Mouse (Mus musculus) frontal cortex, postnatal 25 days (tissue): Measurements from ENCODE around the gene Hand1.
"Not testable (repeated sequence)": the region's sequence is repeated elsewhere in the genome, so short reads cannot be mapped to it uniquely, and the experiment has no call there.

Source experiments
- DNase-seq, 2 experiments: peaks; one replicate each; pipeline ENCODE4 v3.0.0; 2022; ENCODE audit warnings: low spot score in 2 of 2

The Hand1 gene

DNA sequence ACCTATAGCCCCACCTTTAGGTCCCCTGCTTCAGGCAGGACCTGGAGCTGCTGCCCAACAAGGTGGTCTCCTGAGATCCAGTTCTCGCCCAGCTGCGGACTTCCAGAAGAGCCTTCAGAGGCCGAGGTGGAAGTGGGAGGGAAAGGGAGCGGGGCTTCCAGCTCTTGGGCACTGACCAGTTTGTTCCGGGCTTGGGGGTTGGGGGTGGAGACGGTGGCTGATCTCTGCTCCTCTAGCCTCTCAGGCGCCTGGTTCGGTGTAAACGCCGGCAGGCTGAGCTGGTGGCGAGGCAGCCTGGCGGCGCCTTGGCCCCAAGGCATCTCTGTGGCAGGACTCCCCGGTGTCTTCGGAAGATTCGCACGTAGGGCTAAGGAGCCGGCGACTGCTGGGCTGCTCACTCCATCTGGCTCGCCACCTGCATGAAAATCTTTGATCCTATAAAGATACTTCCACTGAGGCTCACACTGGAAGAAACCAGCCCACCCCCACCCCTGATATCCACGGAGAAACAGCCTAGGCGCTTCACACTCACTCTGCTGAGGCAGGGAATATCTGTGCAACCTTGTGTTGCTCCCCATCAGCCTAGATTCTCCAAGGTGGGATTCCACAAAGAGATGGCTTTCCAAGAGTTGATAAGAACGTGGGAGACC is at the start of gene Hand1:
Gene Hand1, minus strand, starts transcription at position 267 of the 650 bp plus-strand sequence.
- DNase-seq: no peak

DNA sequence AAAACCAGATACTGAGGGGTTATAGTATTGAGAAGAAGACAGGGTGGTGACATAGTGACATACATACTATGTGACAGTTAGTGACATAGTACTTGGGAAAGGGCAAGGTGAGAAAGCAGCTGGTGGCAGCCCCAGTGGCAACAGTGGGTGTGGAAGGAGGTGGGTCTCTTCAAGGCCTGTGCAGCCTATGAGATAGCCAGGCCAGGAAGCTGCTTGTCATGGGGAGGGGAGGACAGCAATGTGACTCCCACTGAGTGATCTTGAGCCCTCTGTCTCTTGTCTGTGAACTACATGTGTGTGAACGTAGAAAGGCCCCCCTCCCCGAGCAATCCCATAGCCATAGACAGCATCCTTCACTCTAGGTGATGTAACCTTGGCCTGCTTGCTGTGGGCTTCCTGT is 43.5 kb upstream of the Hand1 start:
- no peak for DNase-seq

DNA sequence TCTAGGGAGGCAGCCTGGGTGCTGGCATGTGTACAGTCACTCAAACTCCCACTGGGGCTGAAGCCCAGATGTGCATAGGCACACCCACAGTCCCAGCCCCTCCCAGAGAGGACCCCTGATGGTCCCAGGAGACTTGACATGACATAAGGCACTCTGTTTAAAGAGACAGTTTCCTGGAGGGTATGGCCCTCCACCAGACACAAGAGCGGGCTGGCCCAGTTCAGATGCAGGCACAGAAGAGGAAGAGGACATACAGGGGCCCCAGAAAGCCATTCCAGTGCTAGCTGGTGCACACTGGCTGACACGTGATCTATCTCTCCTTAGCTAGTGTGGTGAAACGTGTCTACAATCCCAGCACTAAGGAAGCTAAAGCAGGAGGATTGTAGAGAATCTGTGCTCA is 40.4 kb upstream of the Hand1 start:
- DNase-seq: no peak

DNA sequence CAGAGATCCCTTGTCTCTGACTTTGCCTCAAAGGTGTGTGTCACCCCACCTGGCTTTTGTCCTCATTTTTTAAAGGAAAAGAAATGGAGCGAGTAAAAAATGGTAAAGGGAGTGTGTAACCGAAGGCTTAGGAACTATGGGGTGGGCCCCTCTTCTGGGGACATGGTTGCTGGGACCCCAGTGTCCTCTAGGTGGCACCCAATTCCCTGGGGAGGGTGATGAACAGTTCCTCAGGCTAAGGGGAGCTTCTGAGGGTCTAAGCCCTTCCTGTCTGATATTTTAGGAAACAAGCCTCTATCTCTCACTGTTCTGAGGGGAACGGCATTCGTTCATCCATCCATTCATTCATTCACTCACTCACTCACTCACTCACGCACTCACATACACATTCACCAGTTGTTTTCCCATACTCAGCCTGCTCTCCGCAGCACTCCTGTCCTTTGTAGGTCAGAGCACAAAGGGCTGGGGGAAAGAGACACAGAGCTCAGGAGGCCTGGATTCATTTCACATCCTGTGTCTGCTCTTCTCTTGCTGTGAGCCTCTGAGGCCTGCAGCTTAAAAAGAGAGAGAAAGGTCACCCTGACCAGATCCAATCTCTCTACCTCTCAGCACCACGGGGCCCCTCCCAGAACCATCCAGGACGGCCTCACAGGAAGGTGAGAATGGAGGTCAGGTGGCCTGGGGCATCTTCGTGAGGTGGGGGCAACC is 36.3 kb upstream of the Hand1 start:
- DNase-seq: no peak

- DNase-seq: no peak
Measured at GRCm38 (mm10) chr11:57866466-57866865, 33.8 kb upstream of the Hand1 start.

- no peak for DNase-seq
Measured at GRCm38 (mm10) chr11:57864577-57864976, 32.0 kb upstream of the Hand1 start.

DNA sequence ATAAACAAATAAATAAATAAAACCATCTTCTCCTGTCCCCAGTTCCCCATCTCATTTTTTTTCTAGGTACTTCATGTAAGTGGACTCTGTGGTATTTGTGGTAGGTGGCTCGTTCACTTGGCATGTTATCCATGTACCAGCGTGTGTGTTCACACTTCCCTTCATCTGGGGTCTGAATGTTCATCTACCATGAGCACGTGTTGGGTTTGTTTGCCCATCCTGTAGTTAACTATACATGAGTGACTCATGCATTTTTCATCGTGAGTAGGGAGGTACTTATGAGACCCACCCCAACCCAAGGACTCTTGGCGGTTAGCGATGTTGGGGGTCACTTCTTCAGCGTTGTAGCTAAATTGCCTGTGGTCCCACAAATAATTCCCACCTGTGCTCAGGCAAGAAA is 29.5 kb upstream of the Hand1 start:
- DNase-seq: no peak

DNA sequence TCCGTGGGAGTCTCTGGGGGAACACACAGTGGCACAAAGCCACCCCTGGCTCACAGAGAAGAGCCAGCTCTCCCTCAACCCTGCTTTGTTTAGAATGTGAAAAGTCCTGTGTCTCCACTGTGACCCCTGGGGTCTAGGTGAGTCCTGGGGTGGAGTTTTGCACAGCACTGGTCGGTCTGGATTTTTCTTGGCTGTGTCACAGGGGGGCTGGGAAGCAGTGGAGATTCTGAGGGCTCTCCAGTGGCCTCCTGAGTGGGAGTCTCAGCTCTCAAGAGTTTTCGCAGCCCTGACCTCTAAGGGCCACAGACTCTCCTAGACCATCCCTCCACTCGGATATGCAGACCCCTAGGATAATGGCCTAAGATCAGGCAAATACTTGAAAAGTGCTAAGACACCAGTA is 25.1 kb upstream of the Hand1 start:
- no peak for DNase-seq

GRCm38 (mm10) chr11:57853571-57853970 is 21.0 kb upstream of the Hand1 start:
- no peak for DNase-seq

DNA sequence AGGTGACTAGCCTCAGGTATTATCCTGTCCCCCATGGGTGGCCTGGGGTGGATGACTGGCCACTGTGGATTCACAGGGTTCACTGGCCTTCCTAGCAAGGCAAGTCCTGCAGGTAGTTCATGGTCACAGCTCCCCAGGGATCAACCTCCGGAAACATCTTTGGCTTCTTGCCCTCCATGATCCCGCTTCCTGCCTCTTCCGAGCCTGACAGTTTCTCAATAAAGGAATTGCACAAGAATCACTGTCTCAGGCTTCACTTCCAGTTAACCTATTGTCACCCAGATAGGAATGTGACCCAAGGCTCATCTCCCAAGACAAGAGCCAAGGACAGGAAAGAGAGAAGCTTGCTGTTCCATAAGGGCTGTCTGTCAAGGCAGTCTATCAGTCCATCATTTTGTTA is 18.3 kb upstream of the Hand1 start:
- no peak for DNase-seq

DNA sequence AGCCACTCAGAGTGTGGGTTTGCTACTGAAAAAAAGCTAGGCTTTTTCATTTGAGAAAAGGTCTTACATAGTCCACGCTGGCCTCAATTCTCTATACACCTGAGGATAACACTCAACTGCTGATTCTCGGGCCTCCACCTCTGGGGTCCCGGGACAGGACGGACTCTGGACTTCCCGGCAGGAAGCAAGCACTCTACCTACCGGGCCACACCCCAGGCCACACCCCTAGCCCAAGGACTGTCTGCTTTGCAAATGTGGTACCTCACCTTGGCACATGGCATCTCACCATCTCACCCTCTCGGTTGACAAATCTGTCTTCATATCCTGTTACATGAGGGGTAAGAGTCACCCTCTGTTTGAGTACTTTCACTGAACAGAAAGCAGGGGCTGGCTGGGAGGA is 17.7 kb upstream of the Hand1 start:
- DNase-seq: no peak

DNA sequence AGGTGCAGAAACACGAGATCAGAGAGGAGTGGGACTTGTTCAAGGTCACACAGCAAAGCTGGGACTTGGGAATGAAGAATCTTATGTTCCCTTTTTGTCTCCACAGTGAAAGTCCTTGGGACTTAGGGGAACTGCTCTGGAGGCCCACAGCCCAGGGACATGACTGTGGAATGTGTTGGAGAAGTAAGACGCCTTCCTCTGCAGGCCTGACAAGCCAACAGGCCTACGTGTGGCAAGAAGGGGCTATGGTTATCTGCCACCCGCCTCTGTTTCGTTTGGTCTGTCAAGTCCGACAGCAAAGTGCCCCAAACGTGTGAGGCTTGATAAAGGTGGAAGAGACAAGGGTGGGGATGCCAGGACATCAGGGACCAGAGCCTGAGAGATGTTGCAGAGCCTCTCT is 14.8 kb upstream of the Hand1 start:
- no peak for DNase-seq

GRCm38 (mm10) chr11:57846421-57847363 is 14.1 kb upstream of the Hand1 start:
- DNase-seq: not testable (repeated sequence)

- no peak for DNase-seq
Measured at GRCm38 (mm10) chr11:57841391-57841790, 8.8 kb upstream of the Hand1 start.

DNA sequence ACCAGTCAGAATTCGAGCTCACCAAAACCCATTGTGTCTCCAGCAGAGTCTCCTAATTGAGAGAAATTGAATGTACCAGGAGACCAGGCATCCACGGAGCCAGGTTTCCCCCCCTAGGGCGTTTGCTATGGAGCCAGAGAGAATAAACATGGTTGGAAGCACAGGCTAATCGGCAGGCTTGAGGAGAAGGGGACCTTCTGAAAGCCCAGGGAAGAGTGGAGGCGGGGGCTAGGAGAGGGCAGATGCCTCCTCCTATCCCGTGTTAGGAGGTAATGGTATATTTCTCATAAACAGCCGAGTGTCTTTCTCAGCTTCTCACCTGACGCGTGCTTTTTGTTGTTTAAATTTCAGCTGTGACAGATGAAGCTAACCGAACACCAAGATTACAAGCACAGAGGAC is 8.4 kb upstream of the Hand1 start:
- DNase-seq: no peak

GRCm38 (mm10) chr11:57837861-57838680 is 5.5 kb upstream of the Hand1 start:
- DNase-seq: no peak

GRCm38 (mm10) chr11:57836872-57837680 is 4.5 kb upstream of the Hand1 start:
- no peak for DNase-seq

- DNase-seq: no peak
Measured at GRCm38 (mm10) chr11:57836401-57836800, 3.8 kb upstream of the Hand1 start.

DNA sequence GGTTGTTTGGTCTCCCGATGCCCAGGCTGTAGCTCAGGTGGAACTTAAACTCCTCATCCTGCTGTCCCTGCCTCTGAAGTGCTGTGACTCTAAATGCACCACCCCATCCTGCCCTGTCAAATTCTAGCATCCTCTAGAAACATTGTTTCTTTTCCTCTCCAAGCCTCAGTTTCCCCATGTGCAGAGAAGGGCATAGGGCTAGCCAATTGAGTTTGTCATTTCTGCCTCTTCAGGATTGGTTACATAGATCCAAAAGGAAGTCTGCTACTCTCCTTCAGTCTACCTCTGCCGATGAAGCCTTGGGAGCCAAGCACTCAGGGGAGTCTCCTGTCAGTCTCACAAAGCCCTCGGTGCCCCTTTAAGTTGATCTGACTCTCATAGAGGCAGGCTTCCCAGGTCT is 3.3 kb upstream of the Hand1 start:
- no peak for DNase-seq

DNA sequence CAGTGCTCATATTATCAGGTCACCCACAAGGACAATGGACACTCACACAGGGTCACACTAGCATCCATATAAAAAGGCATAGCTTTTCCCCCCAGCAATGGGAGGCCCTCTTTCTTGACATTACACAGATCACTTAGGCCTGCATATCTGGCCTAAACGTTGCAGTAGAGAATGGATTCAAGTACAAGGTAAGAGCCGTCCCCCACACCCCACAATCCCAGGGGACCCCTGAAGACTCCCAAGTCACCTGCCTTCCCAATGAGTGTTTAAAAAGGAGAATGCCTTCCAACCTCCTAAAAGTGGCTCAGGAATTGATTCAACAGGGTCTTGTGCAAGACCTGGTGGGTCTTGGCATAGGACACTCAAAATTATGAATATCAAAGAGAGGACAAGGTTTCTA is 2.7 kb upstream of the Hand1 start:
- no peak for DNase-seq

DNA sequence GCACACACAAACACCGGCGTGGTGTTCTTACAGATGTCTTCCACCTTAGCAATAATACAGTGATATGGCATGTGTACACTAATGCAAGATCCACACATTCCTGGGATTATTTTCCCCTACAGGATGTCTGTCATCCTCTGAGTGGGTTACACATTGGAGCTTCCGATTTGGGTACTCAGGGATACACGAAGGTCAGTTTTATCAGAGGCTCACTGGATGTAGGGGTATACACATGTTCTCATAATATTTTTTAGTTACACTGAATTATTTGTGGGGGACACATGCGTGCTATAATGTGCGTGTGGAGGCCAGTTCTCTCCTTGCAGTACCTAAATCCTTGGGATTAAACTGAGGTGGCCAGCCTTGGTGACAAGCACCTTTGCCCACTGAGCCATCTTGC is 1.4 kb upstream of the Hand1 start:
- no peak for DNase-seq
